Mouse (Mus musculus): ENCODE results near the gene Ngdn.
"Not testable (repeated sequence)": the region's sequence is repeated elsewhere in the genome, so short reads cannot be mapped to it uniquely, and the experiment has no call there.

The Ngdn gene

DNA sequence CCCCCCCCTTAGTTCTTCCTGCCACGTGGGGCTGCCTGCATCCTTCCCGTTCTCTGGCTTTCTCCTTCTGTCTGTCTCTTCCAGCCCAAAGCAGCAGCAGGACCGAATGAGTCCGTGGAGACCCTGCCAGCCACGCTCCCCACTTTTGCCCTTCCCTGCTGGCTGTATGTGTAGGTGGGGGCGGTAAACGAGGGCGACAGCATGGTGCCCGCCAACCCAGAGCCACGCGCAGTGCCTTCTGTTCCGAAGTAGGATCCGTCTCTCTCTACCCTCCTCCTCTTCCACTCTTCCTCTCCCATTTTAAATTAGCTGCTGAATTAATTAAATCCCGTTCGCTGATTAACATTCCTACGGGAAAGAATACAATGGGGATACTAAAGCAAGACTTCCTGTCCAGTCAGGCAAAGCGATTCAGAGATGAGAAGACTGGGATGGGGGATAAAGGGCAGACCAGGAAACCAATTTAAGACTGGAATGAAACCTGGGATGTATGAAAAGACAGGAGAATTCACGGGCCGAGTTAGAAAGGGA is 17.5 kb downstream of the Ngdn start:
- no peak for DNase-seq

DNA sequence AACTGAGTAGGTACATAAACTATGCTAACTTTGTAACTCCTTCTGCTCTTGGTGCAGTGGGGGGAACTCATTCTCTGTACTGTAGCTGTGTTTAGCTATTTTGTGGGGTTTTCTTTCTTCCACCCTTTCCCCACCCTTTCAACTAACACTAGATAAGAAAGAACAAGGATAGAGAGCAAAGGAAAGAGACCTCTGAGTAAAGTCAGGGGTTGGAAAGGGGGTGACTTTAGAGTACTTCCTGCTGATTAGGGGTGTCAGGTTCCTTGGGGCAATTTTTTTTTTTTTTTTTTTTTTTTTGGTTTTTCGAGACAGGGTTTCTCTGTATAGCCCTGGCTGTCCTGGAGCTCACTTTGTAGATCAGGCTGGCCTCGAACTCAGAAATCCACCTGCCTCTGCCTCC is 28.4 kb downstream of the Ngdn start:
- not testable (repeated sequence) for DNase-seq

DNA sequence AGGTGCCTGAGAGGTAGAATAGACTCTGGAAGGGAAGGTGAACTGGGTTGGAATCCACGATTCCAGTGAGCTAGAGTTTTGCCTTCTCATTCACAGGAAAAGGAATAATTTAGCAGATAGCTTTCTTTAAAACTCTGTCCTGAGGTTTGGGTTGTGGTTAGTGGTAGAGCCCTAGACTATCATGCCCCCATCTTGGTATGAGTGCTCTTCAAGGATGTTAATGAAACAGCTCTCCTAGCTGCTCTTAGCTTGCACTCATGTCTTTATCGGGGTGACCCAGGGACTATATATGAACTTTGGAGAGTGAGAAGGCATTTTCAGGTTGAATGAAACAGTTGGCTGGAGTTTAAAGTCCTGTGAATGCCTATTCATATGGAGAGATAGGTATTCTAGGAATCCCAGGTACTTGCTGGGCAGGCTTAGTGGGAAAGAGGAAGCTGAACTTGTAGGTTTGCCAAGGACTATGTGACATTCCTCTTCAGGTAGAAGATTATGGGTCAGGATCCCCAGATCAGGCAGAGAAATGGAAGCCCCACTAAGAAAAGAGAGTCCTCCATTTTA is 32.8 kb downstream of the Ngdn start:
- no peak for DNase-seq

DNA sequence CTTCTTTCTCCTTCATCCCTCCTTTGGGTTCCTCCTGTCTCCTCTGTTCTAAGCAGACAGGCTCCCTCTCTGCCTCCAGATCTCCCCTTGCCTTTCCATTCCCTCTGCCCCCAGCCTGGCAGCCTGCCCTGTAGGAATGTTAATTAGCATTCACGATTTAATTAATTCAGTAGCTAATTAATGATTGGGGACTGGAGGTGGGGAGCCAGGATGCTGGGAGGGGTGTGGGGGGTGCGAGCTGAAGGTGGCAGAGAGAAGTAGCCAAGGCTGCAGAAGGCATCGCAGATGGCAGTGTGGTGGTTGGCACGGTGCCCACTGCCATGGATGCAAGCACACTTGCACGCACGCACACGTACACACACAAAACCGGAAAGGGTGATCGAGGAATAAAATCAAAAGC is 37.2 kb downstream of the Ngdn start:
- peak; percentile 59 to 70 for DNase-seq

DNA sequence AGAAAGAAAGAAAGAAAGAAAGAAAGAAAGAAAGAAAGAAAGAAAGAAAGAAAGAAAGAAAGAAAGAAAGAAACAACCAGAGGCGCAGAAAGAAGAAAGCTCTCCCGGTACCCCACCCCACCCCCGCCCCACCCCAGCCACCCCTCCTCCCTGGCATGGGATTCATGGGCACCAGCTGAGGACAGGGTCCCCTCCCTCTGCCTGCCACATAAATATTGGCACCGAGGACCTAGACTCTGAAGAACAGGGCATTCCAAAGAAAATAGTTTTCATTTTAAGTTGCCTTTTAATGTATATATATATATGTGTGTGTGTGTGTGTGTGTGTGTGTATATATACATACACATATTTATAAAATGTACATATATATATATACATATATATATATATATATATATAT is 37.8 kb downstream of the Ngdn start:
- DNase-seq: no peak

DNA sequence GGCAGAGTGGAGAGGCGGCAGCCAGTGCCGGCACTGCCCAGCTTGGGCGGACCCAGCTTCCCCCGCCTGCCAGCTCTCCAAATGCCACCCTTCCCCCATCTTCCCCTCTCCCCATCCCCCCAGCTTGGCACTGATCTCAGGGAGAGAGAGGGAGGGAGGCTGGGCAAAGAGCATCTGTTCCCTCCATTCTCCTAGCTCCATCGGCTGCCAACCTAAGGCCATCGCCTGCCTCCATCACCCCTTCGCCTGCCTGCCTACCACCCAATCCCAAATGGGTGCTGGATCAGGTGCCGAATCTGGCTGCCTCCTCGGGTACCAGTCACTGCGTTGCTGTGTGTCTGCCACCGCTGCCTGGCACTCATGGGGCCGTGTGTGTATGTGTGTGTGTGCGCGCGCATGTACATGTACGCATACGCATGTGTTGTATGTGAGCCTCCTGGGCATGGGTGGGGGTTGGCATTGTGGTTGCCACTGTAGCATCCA is 38.5 kb downstream of the Ngdn start:
- DNase-seq: no peak

DNA sequence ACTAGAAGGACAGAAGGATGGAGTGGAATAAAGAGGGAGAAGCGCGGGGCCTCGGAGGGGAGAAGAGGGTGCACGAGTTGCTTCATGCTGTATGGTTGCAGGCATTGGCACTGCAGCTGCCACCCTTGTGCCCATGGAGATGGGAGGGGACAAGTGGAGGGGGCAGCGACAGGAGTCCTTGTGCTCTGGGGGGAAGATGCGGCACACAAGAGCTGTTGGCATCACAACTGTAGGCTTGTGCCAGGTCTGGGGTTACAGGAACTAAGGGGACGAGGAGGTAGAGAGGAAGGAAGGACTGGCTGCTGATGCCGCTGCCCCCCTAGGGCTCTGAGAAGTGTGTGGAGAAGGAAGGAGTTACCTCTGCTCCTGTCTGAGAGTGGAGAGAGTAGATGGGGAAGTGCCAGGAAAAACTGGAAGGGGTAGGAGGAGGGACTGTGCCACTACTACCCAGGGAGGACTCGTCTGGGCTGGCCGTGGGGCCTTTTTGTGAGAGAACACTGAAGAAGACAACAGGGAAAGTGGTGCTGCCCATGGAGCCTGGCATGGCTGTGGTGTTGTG is 39.0 kb downstream of the Ngdn start:
- no peak for DNase-seq

DNA sequence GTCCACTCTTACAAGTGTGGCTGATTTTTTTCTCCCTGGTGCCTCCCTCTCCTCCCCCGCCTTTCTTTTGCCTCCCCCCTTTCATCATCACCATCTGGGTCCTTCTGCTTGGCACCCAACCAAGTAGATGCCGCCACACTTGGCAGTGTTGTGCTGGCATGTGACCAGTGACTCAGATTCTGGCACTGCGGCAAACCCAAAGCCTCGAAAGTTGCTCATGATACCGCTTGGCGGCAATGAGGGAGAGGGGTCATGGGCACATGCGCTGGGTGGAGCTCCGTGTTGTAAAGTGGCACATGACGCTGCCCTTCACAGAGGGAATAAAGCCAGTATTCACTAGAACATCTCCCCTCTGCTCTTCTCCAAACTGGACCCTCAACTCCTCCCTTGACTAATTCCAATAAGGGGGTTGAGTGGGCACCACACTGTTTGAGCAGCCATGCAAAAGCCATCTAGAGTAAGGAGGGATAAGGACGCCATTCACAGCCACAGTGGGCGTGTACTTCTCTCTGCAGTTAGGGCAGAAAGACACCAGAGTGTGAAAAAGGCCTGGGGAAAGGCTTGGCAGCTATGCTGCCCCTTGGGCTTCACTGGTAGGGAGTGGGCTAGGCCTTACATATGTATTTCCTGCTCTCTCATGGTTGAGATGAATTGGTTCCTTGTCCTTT is 40.0 kb downstream of the Ngdn start:
- peak in 1 of 2 experiments; percentile 17 for DNase-seq

DNA sequence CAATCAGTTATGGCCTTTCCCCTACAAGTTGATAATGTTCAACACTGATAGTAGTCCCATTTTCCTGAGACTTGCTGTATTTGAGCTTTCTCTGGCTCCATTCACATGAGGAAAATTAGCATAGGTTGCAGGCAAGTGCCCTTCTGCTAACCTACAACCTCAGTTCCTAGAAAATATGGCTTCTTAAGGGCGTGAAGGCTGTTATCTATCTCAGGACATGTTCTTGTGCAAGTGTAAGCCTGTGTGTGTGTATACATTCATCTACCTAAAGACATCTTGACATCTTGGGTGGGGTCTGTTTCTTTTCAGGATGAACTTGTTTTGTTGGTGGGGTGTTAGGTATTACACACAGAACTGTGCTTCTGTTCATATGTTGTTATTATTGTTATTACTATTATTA is 43.8 kb downstream of the Ngdn start:
- no peak for DNase-seq

DNA sequence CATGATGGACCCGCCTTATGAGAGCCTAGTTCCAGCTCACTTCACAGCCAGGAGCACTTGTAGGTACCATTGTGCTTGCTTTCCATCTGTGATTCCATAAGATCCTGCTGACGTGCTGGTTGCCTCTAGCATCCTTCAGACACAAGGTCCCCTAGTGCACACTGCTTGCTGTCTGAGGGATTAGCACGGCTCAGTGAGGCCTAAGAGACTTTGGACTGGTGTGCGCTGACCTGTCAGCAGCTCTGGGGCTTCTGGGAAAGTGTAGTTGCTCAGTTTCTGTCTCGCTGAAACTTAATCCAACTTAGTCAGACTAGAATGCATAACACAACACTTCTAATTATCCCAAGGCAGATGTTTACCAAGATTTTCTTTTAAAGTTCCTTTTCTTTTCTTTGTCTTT is 44.7 kb downstream of the Ngdn start:
- peak in 1 of 2 experiments; percentile 43 for DNase-seq

DNA sequence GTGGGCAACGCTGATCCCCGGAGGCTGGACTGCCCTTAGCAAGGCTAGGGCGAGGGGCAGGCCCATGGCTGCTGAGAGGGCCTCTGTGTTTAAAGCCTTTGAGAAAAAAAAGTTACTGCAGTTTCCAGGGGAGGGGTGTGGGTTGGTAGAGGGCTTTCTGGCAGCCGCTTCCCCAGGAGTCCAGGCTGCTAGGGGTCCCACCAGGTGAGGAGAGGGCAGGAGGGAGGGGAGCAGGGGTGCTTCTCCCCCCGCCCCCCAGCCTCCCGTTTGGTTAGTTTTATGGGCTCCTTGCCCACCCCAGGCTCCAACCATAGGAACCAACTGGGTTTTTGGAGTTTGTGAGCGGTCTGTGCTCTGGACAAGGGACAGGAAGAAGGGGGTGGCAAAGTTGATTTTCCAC is 46.6 kb downstream of the Ngdn start:
- no peak for DNase-seq

DNA sequence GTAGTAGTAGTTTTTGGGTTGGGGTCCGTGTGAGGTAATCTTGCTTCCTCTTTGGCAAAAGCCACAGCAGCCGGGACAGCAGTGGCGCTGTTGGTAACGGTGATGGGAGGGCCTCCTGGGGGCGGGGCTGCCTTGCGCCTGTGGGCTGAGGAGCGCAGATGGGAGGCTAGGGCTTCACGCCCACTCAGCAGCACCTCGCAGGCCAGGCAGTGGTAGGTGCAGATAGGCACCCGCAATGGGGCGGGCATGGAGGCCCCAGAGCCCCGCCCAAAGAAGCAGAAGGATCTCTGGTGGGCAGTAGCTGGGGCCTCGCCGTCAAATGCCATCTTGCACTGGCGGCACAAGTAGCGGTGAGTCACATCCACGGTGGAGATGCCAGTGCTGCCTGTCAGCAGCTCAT is 47.4 kb downstream of the Ngdn start:
- DNase-seq: peak; percentile 52 to 62

DNA sequence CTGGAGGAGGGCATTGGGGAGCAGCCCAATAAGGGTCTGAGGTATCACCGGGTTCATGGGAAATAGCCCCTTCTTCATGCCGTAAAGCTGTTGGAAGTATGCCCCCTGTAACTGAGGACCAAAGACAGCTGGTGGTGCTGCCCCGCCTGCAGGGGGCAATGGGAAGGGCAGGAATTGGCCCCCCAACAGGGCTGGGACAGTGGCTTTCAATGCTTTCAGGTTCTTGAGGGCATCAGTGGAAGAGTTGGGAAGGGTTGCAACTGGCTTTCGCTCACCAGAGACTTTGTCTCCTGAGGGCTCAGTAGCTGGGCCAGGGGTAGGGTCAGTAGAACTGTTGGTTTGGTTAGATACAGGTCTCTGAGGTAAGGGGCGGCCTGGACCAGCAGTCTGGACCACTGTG is 47.9 kb downstream of the Ngdn start:
- DNase-seq: no peak

DNA sequence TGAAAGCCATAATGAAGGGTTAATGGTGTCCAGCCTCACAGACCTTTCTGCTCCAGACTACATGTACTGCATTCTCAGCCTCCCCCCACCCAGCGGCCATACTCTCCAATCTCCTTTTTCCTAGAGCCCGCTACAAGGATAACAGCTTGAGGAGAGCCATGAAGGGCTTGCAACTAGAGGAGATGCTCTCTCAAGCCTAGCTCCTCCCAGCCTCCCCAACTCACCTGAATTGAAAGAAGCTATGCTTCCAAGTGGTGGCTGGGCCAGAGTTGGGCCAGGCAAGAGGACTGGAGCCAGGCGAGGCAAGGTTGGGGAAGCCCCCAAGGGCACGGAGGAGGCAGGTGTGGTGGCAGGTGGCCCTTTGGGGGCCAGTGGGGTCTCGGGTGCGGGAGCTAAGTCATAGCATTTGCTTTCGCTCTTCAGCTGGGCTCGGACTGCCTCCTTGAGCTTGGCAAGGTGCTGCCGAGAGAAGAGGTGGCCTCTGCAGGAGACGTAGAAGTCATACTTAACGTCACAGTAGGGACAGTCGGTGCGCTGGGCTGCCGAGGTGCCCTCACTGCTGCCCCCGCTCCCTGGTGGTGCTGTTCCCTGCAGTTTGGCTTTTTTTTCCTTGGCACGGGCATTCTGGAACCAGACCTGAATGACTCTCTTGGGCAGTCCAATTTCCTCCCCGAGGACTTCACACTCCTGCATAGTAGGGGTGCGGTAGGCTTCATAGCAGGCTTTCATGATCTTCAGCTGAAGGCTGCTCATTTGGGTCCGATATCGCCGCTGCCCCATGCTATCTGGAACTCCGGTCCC is 48.5 kb downstream of the Ngdn start:
- DNase-seq: no peak

DNA sequence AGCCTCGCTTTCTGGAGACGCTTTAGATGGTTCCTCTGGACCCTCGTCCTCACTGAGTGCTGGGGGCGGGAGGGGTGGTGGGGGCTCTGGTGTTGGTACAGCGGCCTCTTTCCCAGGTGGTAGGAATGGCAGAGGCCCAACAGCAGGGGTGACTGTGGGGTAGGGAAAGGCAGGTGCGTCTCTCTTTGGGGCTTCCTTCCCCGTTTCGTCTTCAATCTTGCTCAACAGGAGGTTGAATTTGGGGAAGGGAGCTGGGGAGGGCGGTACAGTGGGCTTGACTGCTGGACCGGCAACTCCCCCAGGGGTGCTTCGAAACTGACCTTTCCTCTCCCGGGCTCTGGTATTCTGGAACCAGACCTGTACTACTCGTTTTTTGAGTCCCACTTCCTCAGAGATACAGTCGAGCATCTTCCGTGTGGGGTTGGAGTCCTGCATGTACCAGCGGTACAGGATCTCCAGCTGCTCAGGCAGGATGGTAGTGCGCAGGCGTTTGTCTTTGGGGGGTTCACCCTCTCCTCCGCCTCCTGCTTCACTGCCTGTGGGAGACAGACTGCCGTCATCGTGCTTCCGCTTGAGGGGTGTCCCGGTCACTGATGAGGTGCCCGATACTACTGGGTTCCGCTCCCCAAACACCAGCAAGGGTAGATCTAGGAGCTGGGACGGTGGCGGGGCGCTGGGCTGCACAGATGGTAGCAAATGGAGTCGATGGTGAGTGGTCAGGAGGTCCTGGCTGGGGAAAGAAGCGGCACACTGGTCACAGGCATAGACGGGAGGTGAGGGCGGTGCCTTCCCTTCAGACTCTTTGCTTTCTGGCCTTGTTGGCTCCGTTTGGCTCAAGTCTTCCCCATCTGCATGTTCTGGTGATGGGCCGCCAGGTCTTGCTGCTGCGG is 49.5 kb downstream of the Ngdn start:
- no peak for DNase-seq

DNA sequence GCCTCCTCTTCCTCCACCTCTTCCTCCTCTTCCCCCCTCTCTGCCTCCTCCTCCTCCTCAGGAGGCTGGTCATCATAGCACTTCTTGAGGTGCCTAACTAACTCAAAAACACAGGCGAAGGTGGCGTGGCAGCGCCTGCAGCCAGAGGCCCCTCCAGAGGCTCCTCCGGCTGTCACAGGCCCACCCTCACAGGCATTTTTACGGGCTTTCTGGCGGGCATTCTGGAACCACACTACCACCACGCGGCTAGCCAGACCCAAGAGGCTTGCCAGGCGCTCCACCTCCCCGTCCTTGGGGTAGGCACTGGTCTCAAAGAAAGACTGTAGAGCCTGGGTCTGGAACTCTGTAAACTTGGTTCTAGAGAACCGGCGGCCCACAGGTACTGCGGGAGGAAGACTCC is 50.1 kb downstream of the Ngdn start:
- DNase-seq: no peak

DNA sequence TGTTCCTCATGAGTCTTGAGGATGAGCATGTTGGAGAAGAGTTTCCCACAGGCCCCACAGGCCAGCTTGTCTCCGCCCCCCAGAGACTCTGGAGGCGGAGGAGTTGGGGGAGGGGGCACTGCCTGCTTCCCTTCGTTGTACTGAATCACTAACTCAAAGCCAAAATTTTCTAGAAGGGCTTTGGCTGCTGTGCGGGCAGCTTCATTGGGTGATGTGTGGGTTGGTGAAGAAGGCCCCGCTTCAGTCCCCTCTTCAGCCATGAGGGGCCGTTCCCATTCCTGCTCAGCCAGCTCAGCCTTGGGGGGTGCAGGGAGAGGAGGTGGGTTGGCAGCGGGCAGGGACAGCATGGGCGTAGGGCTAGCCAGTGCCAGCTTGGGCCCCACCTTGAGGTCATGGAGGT is 50.8 kb downstream of the Ngdn start:
- no peak for DNase-seq

DNA sequence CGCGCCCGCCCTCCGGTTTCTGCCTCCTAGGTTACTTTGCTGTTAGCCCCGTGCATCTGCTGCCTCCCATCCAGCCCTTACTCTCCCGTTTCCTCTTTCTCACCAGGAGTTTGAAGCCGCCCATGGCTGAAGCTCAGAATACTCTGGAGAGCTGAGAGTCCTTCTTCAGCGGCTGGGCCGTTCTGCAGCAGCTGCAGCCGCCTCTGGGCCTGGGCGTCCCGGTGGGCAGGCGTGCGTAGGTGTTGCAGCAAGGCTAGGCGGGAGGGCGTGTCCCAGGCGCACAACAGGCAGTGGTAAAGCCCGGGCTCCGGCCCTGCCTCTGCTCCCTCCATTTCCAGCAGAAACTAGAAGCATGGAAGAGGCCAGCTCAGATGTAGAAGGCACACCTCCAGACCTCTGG is 56.5 kb downstream of the Ngdn start:
- peak; percentile 45 to 63 for DNase-seq

All from kidney, postnatal 4 days (tissue).